Mouse (Mus musculus) heart, embryonic 16.5 days (tissue): Measurements from ENCODE around the gene Dmc1. TPM values are rescaled to one million over a fixed set of nuclear protein-coding genes. Genes with fewer than 3 reads are reported as not detected.

Experiments
- ATAC-seq: fragments of 200-750 bp; cut with Nextera tagmentation; replicated peaks from 2 replicates; pipeline ENCODE4 v1.8.0; 2017; ENCODE audit warnings: moderate number of reproducible peaks; ENCODE audit not compliant: insufficient read depth, low FRiP score; ENCODE audit errors: extremely low read depth
- H3K27ac ChIP-seq: fragments of 300-500 bp; sonication (generic); 2 replicates; pipeline ENCODE4 v1.5.1; 2014; ENCODE audit warnings: mild to moderate bottlenecking, low read length, control low read depth, moderate library complexity
- H3K27me3 ChIP-seq: fragments of 300-500 bp; sonication (generic); 2 replicates; pipeline ENCODE4 v1.6.1; 2014; ENCODE audit warnings: low read length, mixed read lengths; ENCODE audit not compliant: control insufficient read depth, insufficient read depth
- H3K36me3 ChIP-seq: fragments of 300-500 bp; sonication (generic); 2 replicates; pipeline ENCODE4 v1.6.1; 2014; ENCODE audit not compliant: control insufficient read depth, insufficient read depth
- H3K4me1 ChIP-seq: fragments of 300-500 bp; sonication (generic); 2 replicates; pipeline ENCODE4 v1.6.1; 2014; ENCODE audit warnings: low read length, mixed read lengths; ENCODE audit not compliant: control insufficient read depth, insufficient read depth
- H3K4me2 ChIP-seq: fragments of 300-500 bp; sonication (generic); 2 replicates; pipeline ENCODE4 v1.6.1; 2014; ENCODE audit warnings: low read depth, mild to moderate bottlenecking, control low read depth, low read length
- H3K4me3 ChIP-seq: fragments of 300-500 bp; sonication (generic); 2 replicates; pipeline ENCODE4 v1.5.1; 2014; ENCODE audit warnings: mild to moderate bottlenecking, control low read depth, low read length
- H3K9ac ChIP-seq: fragments of 300-500 bp; sonication (generic); 2 replicates; pipeline ENCODE4 v1.6.1; 2014; ENCODE audit warnings: low read length, control low read depth
- H3K9me3 ChIP-seq: fragments of 300-500 bp; sonication (generic); replicated peaks from 2 replicates; pipeline ENCODE4 v1.6.1; 2016; ENCODE audit warnings: low read length; ENCODE audit not compliant: control insufficient read depth
- WGBS: fragments of 180-500 bp; shearing (Covaris S2); extraction: QIAGEN DNeasy Blood & Tissue Kit; methylation state at CpG from one replicate; pipeline ENCODE4 v1.1.7; 2014; 5-methylcytosine and 5-hydroxymethylcytosine counted together
- polyA plus RNA-seq: library from polyadenylated mRNA; unstranded; fragments of >200 nt; fragmentation: Nextera tagmentation; extraction: Ambion mirVana; gene quantifications from 2 replicates; pipeline ENCODE4 v1.2.1, GENCODE M21; 2015

The Dmc1 gene
- polyA plus RNA-seq, 1 experiment from 2014 or later: 1.3 TPM

GRCm38 (mm10) chr15:79581581-79581980 lies 23.3 kb downstream of the Dmc1 start:
- no peak for ATAC-seq
- no peaks in the 10 kb centered on the region for H3K4me1 ChIP-seq
- H3K9me3 ChIP-seq: no peaks in the 10 kb centered on the region
- WGBS: 60% methylated on average over 1 of the region's 1 CpGs
- no peak overlapping the region for H3K9ac ChIP-seq
- H3K4me2 ChIP-seq: no peak overlapping the region
- H3K4me3 ChIP-seq: no peak overlapping the region
- no peak overlapping the region for H3K27ac ChIP-seq
- no peaks in the 10 kb centered on the region for H3K36me3 ChIP-seq
- no peaks in the 10 kb centered on the region for H3K27me3 ChIP-seq

- Histone ChIP-seq H3K36me3 (no peaks in the 10 kb centered on the region), H3K4me1 (no peaks in the 10 kb centered on the region), H3K9me3 (no peaks in the 10 kb centered on the region), H3K9ac (0 out of 2 replicates have a peak overlapping the region, but pooled peaks have one; percentile 11), H3K27ac (no peak overlapping the region), H3K4me2 (no peak overlapping the region), H3K4me3 (no peak overlapping the region), H3K27me3 (no peaks in the 10 kb centered on the region)
- WGBS: 52% methylated on average over 6 of the region's 6 CpGs
- no peak for ATAC-seq
These were observed 27.1 kb downstream of the Dmc1 start for GRCm38 (mm10) chr15:79577671-79578426.

GRCm38 (mm10) chr15:79576947-79577346 lies 28.0 kb downstream of the Dmc1 start:
- 93% methylated on average over 2 of the region's 2 CpGs for WGBS

GRCm38 (mm10) chr15:79575543-79576222 lies 29.2 kb downstream of the Dmc1 start:
- 46% methylated on average over 1 of the region's 1 CpGs for WGBS
- no peak overlapping the region for H3K9ac ChIP-seq
- no peaks in the 10 kb centered on the region for H3K27me3 ChIP-seq
- no peak overlapping the region for H3K4me3 ChIP-seq
- H3K27ac ChIP-seq: no peak overlapping the region
- H3K36me3 ChIP-seq: no peaks in the 10 kb centered on the region
- ATAC-seq: no peak
- no peak overlapping the region for H3K4me2 ChIP-seq
- no peaks in the 10 kb centered on the region for H3K9me3 ChIP-seq
- H3K4me1 ChIP-seq: no peaks in the 10 kb centered on the region

More at GRCm38 (mm10) chr15:79576947-79577346, 28.0 kb downstream of the Dmc1 start:
- no peaks in the 10 kb centered on the region for H3K4me1 ChIP-seq
- no peak for ATAC-seq
- H3K4me2 ChIP-seq: no peak overlapping the region
- no peaks in the 10 kb centered on the region for H3K9me3 ChIP-seq
- no peak overlapping the region for H3K4me3 ChIP-seq
- H3K27me3 ChIP-seq: no peaks in the 10 kb centered on the region
- H3K27ac ChIP-seq: no peak overlapping the region
- H3K9ac ChIP-seq: no peak overlapping the region
- no peaks in the 10 kb centered on the region for H3K36me3 ChIP-seq

- Histone ChIP-seq H3K36me3 (no peaks in the 10 kb centered on the region), H3K4me1 (peaks cover 9% of the 10 kb centered on the region; the same call in 1 of the 2 replicates), H3K27ac (peak overlapping the region; percentile 68), H3K9ac (peak overlapping the region; percentile 21; the same call in 1 of the 2 replicates), H3K27me3 (no peaks in the 10 kb centered on the region), H3K4me3 (no peak overlapping the region; the same call in 1 of the 2 replicates), H3K9me3 (no peaks in the 10 kb centered on the region), H3K4me2 (peak overlapping the region; percentile 50)
- ATAC-seq: no peak; the same call in 1 of the 2 replicates
- 40% methylated on average over 9 of the region's 9 CpGs for WGBS
These were observed 42.5 kb downstream of the Dmc1 start for GRCm38 (mm10) chr15:79562417-79562816.

GRCm38 (mm10) chr15:79559649-79560048 lies 45.3 kb downstream of the Dmc1 start:
- no peak overlapping the region for H3K4me2 ChIP-seq
- no peak overlapping the region for H3K27ac ChIP-seq
- WGBS: 53% methylated on average over 3 of the region's 3 CpGs
- no peaks in the 10 kb centered on the region for H3K27me3 ChIP-seq
- no peaks in the 10 kb centered on the region for H3K36me3 ChIP-seq
- H3K4me1 ChIP-seq: peaks cover 9% of the 10 kb centered on the region; the same call in 1 of the 2 replicates
- no peak for ATAC-seq
- H3K9ac ChIP-seq: no peak overlapping the region
- no peaks in the 10 kb centered on the region for H3K9me3 ChIP-seq
- H3K4me3 ChIP-seq: no peak overlapping the region

- Histone ChIP-seq H3K4me1 (no peaks in the 10 kb centered on the region), H3K36me3 (no peaks in the 10 kb centered on the region), H3K4me3 (no peak overlapping the region), H3K9me3 (no peaks in the 10 kb centered on the region), H3K27me3 (peaks cover 5% of the 10 kb centered on the region; the same call in 1 of the 2 replicates), H3K9ac (no peak overlapping the region), H3K27ac (no peak overlapping the region), H3K4me2 (no peak overlapping the region)
- no peak for ATAC-seq
- 60% methylated on average over 5 of the region's 5 CpGs for WGBS
These were observed 52.3 kb downstream of the Dmc1 start for GRCm38 (mm10) chr15:79552566-79552965.

GRCm38 (mm10) chr15:79548226-79548625 lies 56.7 kb downstream of the Dmc1 start:
- peaks cover 11% of the 10 kb centered on the region for H3K36me3 ChIP-seq
- 93% methylated on average over 2 of the region's 2 CpGs for WGBS
- no peak overlapping the region for H3K9ac ChIP-seq
- no peaks in the 10 kb centered on the region for H3K9me3 ChIP-seq
- H3K4me1 ChIP-seq: peaks cover 9% of the 10 kb centered on the region
- peaks cover 5% of the 10 kb centered on the region; the same call in 1 of the 2 replicates for H3K27me3 ChIP-seq
- H3K4me2 ChIP-seq: no peak overlapping the region
- H3K27ac ChIP-seq: no peak overlapping the region
- no peak overlapping the region for H3K4me3 ChIP-seq
- no peak for ATAC-seq

- ATAC-seq: no peak
- 72% methylated on average over 17 of the region's 17 CpGs for WGBS
- Histone ChIP-seq H3K9ac (peak overlapping the region; percentile 75), H3K9me3 (no peaks in the 10 kb centered on the region), H3K4me3 (peak overlapping the region; percentile 96), H3K27me3 (peaks cover 5% of the 10 kb centered on the region; the same call in 1 of the 2 replicates), H3K36me3 (peaks cover 19% of the 10 kb centered on the region), H3K4me2 (peak overlapping the region; percentile 77), H3K4me1 (peaks cover 9% of the 10 kb centered on the region), H3K27ac (peak overlapping the region; percentile 97)
These were observed 57.6 kb downstream of the Dmc1 start for GRCm38 (mm10) chr15:79547289-79547820.
